Mouse (Mus musculus) cerebellum, adult 11-12 months (tissue): ENCODE data around the gene Mrpl24.

Source experiments
- DNase-seq: peaks from one replicate; pipeline ENCODE4 v3.0.0; 2022

Gene Mrpl24

DNA sequence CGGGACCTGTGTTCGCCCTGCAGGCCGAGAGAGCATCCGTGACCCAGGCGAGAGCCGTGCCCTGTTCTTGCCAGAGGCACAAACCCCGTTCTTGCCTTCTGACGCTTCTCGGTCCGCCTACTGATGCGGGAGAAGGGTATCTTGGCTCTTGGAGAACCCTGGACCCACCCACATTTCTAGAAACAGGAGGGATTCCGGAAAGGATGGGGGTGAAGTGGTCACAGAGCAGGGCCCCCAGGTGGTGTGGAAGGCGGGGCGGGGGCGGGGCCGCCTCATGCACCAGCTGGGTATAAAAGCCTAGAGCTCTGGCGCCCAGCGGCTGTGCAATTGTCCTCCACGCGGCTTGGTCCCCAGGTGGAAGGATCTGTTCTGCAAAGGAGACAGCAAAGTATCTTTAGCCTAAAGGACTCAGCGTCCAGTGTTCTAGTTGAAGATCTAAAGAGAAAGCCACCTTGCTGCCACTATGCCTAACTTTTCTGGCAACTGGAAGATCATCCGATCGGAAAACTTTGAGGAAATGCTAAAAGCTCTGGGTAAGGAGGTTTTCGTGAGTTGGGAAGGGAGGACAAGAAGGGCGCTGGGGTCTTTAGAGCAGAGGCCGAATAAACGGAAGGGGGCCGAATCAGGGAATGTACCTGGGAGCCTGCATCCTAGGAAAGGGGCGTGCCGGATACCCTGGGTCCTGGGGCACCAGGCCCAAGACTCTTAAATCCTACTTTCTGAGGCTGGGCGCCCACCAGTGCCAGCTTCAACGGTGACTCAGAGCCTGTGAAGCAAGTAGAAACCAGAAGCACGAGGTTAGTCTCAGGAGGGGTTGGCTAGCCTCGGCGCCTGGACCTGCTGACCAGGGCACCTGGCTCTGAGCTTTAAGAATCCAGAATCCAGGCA, 29.3 kb downstream of the Mrpl24 start, which contains the start of gene Crabp2:
Gene Crabp2 (plus strand): TSS at position 289 of the 888 bp plus-strand sequence.
- DNase-seq = no peak

DNA sequence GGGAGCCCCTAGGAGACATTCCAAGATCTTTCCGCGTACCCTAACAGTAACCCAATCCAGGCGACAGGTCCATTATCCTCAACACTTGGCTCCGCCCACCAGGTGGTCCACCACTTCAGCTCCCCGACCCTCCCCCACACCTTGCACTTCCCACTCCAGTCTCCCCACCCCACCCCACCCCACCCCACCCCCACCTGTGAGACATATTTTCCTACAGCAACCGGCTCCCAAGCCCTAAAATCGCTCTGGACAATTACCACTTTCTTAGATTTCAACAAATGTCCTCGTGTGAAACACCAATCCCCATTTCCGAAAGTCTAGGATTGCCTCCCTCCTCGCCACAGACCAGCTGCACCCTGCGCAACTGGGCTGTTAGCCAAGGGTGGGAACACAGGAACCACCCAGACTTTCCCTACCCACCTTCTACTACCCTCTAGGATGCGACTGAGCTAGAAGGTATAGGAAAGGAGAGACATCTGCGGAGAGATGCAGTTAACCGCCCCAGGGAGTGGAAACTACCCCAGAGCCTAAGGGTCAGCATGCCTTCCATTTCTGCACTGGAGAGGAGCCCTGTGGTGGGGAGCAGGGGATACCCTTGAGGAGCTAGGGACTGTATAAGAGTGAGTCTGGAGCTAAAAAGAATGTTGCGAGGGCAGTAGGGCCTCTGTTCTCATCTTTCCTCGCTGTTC, 30.1 kb downstream of the Mrpl24 start:
- DNase-seq = no peak

DNA sequence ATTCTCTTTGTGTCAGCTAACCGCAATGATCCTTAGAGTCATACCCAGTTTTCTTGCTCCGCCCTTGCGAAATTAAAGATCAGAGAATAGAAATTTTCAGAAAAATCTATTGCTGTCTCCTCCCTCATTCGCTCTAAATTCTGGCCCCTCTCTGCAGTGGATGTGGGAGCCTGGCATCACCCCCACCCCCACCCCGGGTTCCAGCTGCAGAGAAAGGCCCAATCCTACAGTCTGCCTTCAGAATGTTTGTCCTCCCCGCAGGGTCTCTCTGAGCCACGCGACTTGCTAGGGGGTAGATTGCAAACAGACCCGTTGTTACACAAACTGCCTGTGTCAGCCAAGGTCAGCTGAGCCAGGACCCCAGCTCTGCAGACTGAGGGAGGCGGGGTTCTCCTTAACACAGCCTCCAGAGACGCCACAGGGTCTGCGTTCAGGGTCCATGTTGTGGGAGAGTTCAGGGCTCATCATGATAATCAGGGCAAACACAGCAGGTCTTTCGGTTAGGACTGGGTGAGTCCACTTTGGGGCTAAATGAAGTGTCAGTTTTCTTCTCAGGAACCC, 30.7 kb downstream of the Mrpl24 start:
- no peak for DNase-seq

DNA sequence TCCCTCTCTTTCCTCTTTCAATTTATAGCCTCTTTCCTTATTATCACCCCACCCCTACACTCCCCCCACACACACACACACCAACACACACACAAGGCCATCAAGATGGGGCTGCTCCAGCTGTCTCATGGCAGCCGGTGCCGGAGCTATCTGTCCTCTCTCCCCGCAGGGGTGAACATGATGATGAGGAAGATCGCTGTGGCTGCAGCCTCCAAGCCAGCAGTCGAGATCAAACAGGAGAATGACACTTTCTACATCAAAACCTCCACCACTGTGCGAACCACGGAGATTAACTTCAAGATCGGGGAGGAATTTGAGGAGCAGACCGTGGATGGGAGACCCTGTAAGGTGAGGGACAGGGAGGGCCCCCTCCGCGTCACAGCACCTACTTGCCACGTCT, 32.6 kb downstream of the Mrpl24 start:
- no peak for DNase-seq

DNA sequence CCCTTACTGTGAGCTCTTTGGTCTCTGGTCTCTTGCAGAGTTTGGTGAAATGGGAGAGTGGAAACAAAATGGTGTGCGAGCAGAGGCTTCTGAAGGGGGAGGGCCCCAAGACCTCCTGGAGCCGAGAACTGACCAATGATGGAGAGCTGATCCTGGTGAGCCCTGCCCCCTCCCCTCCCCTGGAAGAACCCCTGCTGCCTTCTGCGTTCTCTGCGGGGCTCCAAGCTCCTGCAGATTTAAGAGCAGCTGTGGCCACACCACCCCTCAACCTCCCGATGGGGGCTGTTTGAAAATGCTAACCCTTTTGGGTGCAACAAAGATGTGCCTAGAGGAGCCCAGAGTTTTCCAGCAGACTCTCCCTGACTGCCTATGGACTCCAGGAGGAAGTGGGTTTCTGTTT, 33.1 kb downstream of the Mrpl24 start:
- DNase-seq = no peak

DNA sequence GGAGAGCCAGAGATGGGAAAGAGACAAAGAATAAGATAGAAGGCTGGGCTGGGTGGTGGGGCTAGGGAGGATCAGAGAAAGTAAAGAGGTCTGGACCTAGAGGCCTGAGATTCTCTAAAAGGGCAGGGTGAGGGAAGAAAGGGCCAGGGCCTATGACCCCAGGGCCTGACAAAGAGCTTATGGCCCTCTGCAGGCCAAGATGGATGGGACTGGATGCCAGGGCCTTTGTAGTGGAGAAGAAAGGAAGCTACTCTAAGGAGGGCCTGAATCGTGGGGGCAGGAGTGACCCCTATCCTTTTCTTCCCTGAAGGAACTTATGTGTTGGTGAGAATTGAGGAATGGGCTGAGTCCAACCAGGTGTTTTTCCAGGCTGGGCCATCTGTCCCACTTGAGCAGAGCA, 38.8 kb downstream of the Mrpl24 start:
- DNase-seq = no peak

DNA sequence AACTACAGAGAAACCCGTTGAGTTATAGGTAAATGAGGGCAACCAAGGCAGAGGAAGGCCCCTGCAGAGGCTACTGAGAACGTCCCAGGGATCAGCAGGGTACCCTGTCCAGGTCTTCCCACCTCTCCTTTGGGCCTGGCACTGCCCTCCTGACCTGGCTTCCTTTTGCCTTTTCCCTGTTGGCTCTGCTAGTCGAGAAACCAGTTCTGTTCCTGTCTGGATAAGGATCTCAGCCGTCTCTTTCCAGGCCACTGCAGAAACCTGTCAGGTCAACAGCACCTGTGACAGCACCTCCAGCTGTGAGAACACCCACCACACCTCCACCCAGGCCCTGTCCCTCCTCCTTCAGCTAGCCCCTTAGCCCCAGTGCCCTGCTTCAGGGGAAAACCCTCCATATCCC, 39.2 kb downstream of the Mrpl24 start:
- no peak for DNase-seq

DNA sequence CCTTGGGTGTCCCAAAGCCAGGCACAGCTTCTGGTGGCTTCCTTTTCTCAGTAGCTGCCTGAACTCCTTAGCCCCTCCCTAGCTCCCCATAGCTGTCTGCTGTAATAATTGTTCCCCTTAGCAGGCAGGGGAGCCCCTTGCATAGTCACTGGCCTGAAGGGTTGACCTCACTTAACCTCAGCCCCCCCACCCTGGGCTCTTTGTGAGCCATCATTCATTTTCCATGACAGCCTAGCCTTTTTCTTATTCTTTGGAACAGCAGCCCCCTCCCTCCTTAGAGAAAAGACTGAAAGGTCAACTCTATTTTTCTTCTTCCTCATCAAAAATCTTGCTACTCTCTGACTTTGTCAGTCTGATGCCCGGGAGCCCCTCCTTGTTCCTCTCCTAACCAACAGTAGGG, 39.7 kb downstream of the Mrpl24 start:
- DNase-seq = no peak

DNA sequence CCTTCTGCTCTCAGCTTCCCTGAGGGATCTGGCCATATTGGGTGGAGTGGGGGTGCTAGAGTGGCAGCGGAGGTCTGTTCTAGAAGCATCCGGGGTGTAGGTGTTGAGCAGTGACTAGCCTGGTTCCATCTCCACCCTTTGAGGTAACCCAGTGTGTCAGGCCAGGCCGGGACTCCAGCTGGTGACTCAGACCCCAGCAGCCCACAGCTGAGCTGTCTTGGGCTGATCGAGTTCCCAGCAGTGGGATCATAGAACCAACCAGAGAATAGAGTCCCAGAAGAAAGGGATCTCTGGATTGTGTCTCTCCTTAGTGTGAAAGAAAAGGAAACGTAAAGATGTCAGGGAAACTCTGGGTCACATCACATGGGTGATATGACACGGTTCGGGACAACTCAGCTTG, 40.1 kb downstream of the Mrpl24 start:
- DNase-seq = no peak

DNA sequence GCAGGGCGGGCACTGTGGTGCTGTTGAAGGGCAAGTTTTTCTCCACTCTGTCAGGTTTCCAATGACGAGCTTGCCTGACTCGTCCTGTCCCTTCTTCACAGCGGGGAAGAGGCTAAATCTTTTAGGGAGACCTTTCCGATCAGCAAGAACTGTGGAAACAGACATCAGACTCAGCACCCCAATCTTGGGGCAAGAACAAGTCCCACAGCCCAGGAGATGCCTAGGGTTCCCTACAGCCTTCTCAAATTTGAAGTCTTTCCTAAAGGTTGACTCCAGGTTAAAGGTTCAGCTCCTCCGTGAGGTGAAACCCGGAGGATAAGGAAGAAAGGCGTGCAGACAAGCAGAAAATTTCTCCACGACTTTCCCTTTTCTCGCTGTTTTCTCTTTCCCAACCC, 40.9 kb downstream of the Mrpl24 start:
- no peak for DNase-seq

DNA sequence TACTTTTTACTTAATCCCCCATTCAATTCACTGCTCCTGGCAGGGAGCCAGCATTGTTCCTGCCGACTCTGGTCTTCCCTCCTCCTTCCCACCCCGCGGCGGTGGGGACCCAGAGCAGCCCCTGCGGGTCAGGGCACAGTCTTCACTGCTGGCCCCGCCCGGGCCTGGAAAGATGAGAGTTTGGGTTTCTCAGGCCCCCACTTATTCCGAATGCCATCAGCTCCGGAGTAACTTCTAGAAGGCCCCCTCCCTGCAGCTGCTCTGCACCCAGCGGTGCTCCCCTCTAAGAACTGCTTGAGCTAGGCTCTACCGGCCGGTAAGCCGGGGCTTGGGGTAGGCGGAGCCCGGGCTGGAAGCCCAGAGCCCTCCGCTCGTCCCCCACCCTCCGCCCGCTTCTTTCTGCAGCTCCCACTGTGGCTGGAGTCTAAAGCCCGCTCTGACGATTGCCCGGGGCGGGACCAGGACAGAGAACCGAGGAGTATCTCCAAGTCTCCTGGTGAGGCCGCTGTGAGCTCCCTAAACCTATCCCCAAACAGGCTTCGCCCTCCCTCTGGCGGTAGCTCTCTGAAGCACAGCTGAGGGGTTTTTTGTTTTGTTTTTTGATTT, 41.4 kb downstream of the Mrpl24 start:
- peak; percentile 61 for DNase-seq

DNA sequence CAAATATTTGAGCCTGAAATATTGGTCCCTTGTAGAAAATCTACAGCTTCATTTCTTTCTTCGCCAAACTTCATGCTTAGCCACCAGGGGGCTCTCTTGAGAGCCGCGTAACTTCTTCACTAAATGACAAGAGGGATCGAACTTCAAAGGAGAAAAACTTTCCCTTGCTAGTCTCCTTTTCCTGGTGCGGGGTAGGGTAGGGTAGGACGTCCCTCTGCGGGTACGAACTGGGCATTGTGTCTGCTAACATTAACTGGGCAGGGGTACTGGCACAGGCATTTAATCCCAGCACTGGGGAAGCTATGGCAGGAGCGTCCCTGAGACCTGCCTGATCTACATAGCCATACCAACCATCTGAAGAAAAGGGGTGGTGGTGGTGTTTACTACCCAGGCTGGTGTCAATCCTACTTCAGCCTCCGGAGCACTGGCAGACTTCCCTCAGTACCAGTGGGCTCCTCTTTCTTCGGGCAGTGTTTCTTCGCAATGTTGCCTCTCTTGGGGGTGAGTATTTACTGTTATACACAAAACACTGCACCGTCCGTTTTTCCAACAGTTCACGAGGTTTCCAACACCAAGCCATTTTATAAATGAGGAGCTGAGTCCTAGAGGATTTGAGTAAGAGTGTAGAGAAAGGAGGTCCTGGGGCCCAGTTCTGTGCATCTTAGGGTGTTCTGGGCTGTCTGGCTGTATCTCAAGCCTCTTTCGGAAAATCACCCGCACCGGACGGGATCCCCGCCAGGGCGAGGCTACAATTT, 51.1 kb downstream of the Mrpl24 start:
- no peak for DNase-seq

DNA sequence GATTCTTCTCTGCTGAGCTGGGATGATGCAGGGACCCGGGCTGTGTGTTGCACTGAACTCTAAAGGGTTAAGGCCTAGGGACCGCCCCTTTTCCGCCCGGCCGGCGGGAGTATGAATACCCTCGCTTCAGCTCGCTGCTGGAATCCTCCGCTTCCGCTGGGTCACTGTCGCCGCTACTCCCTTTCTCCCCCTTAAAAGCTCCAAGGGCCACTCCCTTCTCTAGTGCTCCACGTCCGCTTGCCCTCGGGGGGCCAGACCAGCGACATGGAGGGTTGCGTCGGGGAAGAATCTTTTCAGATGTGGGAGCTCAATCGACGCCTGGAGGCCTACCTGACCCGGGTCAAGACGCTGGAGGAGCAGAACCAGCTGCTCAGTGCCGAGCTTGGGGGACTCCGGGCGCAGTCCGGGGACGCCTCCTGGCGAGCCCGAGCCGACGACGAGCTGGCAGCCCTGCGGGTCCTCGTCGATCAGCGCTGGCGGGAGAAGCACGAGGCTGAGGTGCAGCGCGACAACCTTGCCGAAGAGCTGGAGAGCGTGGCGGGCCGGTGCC, 51.7 kb downstream of the Mrpl24 start, which contains the start of gene Nes:
Gene Nes (plus strand): TSS at position 140 of the 550 bp plus-strand sequence.
- DNase-seq = no peak

DNA sequence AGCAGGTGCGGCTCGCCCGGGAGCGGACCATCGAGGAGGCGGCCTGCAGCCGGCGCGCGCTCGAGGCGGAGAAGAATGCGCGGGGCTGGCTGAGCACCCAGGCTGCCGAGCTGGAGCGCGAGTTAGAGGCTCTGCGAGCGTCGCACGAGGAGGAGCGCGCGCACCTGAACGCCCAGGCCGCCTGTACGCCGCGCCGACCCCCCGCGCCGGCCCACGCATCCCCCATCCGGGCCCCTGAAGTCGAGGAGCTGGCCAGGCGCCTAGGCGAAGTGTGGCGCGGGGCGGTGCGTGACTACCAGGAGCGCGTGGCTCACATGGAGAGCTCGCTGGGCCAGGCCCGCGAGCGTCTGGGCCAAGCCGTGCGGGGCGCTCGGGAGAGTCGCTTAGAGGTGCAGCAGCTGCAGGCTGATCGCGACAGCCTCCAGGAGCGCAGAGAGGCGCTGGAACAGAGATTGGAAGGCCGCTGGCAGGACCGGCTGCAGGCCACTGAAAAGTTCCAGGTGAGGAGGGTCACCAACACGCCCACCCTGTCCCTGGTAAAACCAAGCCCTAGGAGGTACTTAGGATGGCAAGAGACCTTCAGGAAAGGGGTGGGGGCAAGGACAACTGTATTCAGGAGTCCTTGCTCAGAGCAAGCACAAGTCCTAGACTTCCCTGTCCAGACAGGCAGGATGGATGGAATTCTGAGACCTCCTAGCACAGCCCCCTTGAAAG, 52.3 kb downstream of the Mrpl24 start:
- DNase-seq = no peak

DNA sequence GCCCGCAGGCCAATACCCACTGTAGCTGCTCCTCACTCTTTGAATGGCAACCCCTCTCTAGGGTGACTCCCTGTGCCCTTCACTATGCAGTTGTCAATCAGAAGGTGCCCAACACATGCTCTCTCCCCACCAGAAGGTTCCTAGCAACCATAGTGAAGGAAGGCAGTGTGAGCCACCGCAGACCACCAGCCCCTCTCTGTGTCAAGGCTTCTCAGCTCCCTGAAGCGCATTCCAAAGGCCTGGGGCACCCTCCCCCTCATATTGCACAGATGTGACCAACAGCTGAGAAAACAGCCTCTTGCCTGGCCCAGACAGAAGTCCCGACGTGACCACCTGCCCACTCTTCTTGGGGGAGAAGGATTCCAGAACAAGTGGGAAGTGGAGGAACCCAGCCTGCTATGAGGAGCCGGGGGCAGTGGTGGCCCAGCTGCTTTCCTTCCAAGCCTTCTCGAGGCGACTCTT, 52.9 kb downstream of the Mrpl24 start:
- no peak for DNase-seq

DNA sequence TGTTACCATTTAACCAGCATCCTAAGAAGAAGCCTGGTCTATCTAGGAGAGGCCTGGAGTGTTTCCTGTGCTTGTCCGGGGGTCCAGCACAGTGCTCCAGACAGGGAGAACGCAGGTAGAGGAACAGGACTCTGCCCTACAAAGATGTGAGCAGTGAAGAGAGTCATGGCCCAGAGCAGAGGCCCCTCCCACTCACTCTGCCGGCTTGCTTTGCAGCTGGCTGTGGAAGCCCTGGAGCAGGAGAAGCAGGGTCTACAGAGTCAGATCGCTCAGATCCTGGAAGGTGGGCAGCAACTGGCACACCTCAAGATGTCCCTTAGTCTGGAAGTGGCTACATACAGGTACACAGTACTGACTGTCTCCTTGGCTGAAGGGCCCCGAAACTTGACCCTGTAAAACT, 53.5 kb downstream of the Mrpl24 start:
- no peak for DNase-seq
